Mouse (Mus musculus) olfactory bulb, adult 2 months (tissue): Measurements from ENCODE around the gene Celf2.

ENCODE experiments used
- CTCF ChIP-seq: fragments of 200-500 bp; IDR thresholded peaks from 2 replicates; pipeline ENCODE4 v1.5.1; 2012; ENCODE audit warnings: low read depth, mild to moderate bottlenecking, low read length, moderate library complexity; ENCODE audit not compliant: insufficient read depth
- POLR2A ChIP-seq: fragments of 200-500 bp; IDR thresholded peaks from 2 replicates; pipeline ENCODE4 v1.6.1; 2012; ENCODE audit warnings: mild to moderate bottlenecking, low read depth, low read length, moderate library complexity; ENCODE audit not compliant: insufficient read depth

- TF ChIP-seq CTCF (no peak), POLR2A (no peak)
Observed at GRCm38 (mm10) chr2:7082376-7083025, 426.9 kb downstream of the Celf2 start.
